Mouse (Mus musculus) intestine, embryonic 16.5 days (tissue): ENCODE measurements around the gene Eif2a. TPM values are rescaled to one million over a fixed set of nuclear protein-coding genes. Genes with fewer than 3 reads are reported as not detected.
"Not testable (repeated sequence)": the region's sequence is repeated elsewhere in the genome, so short reads cannot be mapped to it uniquely, and the experiment has no call there.

ENCODE experiments used
- ATAC-seq: fragments of 200-750 bp; cut with Nextera tagmentation; 2 replicates; pipeline ENCODE4 v1.8.0; 2017; ENCODE audit warnings: moderate TSS enrichment, moderate library complexity
- H3K27ac ChIP-seq: fragments of 300-500 bp; sonication (generic); 2 replicates; pipeline ENCODE4 v1.5.1; 2014; ENCODE audit warnings: mild to moderate bottlenecking, low read length
- H3K27me3 ChIP-seq: fragments of 300-500 bp; sonication (generic); replicated peaks from 2 replicates; pipeline ENCODE4 v1.6.1; 2014; ENCODE audit warnings: low read length, control low read depth, mixed read lengths; ENCODE audit not compliant: control insufficient read depth, insufficient read depth
- H3K36me3 ChIP-seq: fragments of 300-500 bp; sonication (generic); 2 replicates; pipeline ENCODE4 v1.6.1; 2014; ENCODE audit warnings: low read length, control low read depth; ENCODE audit not compliant: control insufficient read depth, insufficient read depth
- H3K4me1 ChIP-seq: fragments of 300-500 bp; sonication (generic); 2 replicates; pipeline ENCODE4 v1.6.1; 2014; ENCODE audit warnings: low read length, control low read depth, mixed read lengths; ENCODE audit not compliant: control insufficient read depth, insufficient read depth
- H3K4me2 ChIP-seq: fragments of 300-500 bp; sonication (generic); 2 replicates; pipeline ENCODE4 v1.6.1; 2014; ENCODE audit warnings: low read depth, low read length, control low read depth
- H3K4me3 ChIP-seq: fragments of 300-500 bp; sonication (generic); 2 replicates; pipeline ENCODE4 v1.5.1; 2014; ENCODE audit warnings: mild to moderate bottlenecking, low read length
- H3K9ac ChIP-seq: fragments of 300-500 bp; sonication (generic); 2 replicates; pipeline ENCODE4 v1.6.1; 2014; ENCODE audit warnings: low read depth, low read length
- H3K9me3 ChIP-seq: fragments of 300-500 bp; sonication (generic); 2 replicates; pipeline ENCODE4 v1.6.1; 2016; ENCODE audit warnings: low read length, control low read depth; ENCODE audit not compliant: control insufficient read depth
- WGBS: fragments of 180-500 bp; shearing (Covaris S2); extraction: QIAGEN DNeasy Blood & Tissue Kit; methylation state at CpG from one replicate; pipeline ENCODE4 v1.1.7; 2014; 5-methylcytosine and 5-hydroxymethylcytosine counted together
- polyA plus RNA-seq: library from polyadenylated mRNA; unstranded; fragments of >200 nt; fragmentation: Nextera tagmentation; extraction: Ambion mirVana; gene quantifications from 2 replicates; pipeline ENCODE4 v1.2.1, GENCODE M21; 2015

The Eif2a gene
- polyA plus RNA-seq, 1 experiment from 2014 or later = 49.6 TPM

GRCm38 (mm10) chr3:58590544-58590943 lies 64.9 kb downstream of the Eif2a start:
- H3K9me3 ChIP-seq, H3K4me1 ChIP-seq, H3K9ac ChIP-seq, H3K36me3 ChIP-seq, H3K4me3 ChIP-seq, H3K27me3 ChIP-seq, H3K4me2 ChIP-seq, H3K27ac ChIP-seq, ATAC-seq: not testable (repeated sequence)
- 78% methylated on average over 4 of the region's 4 CpGs for WGBS

GRCm38 (mm10) chr3:58592666-58593065 lies 67.0 kb downstream of the Eif2a start:
- WGBS = 76% methylated on average over 7 of the region's 7 CpGs
- not testable (repeated sequence) for H3K9ac ChIP-seq, ATAC-seq

GRCm38 (mm10) chr3:58593623-58594022 lies 68.0 kb downstream of the Eif2a start:
- Histone ChIP-seq H3K4me1 (no peaks in the 10 kb centered on the region), H3K9me3 (no peaks in the 10 kb centered on the region), H3K9ac (no peak overlapping the region), H3K27me3 (no peaks in the 10 kb centered on the region), H3K36me3 (no peaks in the 10 kb centered on the region; the same call in 1 of the 2 replicates), H3K4me2 (no peak overlapping the region), H3K27ac (no peak overlapping the region), H3K4me3 (no peak overlapping the region)
- no peak for ATAC-seq
- WGBS = 52% methylated on average over 5 of the region's 5 CpGs

More at GRCm38 (mm10) chr3:58592666-58593065, 67.0 kb downstream of the Eif2a start:
- H3K27ac ChIP-seq, H3K27me3 ChIP-seq, H3K9me3 ChIP-seq, H3K4me2 ChIP-seq, H3K4me3 ChIP-seq, H3K36me3 ChIP-seq, H3K4me1 ChIP-seq: not testable (repeated sequence)

Other genes starting within 250 kb of the Eif2a start
- 5.0 and 6.1 TPM in 2 replicates for gene Tsc22d2, start 111.1 kb upstream of the Eif2a start, polyA plus RNA-seq
- 198 and 212 TPM in 2 replicates for gene Serp1, start 71 bp downstream of the Eif2a start, polyA plus RNA-seq
- 20.5 and 20.8 TPM in 2 replicates for gene Selenot, start 50.8 kb downstream of the Eif2a start, polyA plus RNA-seq
- gene Erich6, start 111.4 kb downstream of the Eif2a start, polyA plus RNA-seq = not detected in 2 replicates
- gene Siah2, start 166.6 kb downstream of the Eif2a start, polyA plus RNA-seq = 1.9 and 3.9 TPM in 2 replicates